Mouse (Mus musculus) ZHBTc4 (cell line): ENCODE data around the gene Mea1.
A peak's percentile ranks its signal among the peaks of the same experiment; 100 is the strongest.

Source experiments
- DNase-seq: peaks from one replicate; pipeline ENCODE4 v3.0.0-alpha.2; 2011; ENCODE audit warnings: low read depth, low spot score

The Mea1 gene

DNA sequence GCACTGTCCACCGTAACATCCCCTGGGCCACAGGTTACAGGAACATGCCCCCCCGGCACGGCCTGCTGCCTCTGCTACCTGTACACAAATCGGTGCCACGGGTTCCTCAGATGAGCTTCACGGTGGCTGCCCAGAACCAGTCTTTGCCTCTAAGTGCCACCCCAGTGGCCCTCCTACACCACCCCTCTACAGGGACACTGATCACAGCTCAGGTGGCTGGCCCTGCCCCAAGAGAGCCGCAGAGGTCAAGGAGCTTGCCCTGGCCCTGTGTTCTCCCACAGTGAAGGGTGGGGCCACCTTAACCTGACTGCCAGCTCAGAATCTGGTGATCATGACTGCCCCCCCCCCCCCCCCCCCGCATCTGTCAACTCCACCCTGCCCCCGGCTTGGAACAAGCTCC lies at the start of gene Mea1:
Mea1 (plus strand) TSS at position 378 of the 400 bp plus-strand sequence.
- DNase-seq: no peak

DNA sequence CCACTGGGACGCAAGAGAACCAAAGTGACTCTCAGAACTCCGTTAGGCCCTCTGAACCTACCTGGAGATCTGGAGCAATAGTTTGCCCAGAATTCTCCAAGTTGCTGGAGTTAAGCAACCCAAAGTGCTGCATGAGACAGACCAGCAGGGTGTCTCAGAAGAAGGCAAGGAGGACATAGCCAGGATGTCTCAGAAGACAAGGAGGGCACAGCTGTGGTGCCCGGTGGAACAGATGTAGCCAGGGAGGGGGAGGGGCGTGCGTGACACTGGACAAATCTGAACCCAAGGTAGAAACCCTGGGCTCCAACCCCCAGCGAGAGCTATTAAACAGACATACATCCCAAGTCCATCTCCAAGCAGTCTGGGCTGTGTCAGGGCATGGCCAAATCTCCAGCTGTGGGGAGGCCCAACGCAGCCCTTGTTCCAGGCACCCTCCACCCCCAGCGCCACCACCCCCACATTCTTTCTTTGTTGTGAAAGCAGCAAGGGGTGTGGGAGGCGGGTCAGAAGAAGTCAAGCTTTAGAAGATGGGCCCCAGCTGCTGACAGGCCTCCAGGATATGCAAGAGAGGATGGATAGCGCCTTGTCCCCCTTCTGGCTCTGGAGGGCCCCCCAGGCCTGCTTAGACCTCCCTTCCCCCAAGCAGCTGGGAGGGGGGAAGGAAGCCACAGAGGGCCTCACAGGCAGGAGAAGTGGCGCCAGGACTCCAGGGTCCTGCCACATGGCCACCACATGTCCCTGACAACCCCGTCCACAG lies 48.7 kb upstream of the Mea1 start:
- peak; percentile 71 for DNase-seq

DNA sequence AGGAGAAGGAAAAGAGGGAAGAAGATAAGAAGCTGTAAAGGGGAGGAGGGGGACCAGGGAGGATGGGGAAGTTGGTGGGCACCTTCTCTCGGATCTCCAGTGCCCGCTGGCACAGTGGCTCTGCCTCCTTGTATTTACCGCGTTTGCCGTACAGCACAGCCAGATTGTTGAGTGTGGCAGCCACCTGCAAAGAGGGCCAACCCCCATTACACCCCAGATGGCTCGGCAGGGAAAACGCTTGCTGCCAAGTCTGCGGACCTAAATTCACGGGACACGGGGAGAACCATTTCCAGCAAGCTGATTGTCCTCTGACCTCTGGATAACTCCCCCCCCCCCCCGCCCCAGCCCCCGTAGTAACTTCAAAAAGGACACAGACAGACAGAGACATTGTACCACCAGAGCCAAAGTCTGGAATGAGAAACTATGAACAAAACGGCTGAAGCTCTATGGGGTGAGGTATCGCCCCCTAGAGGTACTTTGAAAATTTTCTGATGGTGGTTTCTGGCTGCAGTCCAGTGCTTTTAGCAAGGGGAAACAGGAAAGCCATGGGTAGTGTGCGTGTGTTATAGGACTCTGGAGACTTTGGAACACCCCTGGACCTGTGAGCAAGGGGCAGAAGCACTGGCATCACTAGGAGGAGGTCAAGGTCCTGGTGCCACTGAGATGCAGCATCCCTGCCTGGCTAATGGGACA lies 41.6 kb upstream of the Mea1 start:
- peak; percentile 74 for DNase-seq

DNA sequence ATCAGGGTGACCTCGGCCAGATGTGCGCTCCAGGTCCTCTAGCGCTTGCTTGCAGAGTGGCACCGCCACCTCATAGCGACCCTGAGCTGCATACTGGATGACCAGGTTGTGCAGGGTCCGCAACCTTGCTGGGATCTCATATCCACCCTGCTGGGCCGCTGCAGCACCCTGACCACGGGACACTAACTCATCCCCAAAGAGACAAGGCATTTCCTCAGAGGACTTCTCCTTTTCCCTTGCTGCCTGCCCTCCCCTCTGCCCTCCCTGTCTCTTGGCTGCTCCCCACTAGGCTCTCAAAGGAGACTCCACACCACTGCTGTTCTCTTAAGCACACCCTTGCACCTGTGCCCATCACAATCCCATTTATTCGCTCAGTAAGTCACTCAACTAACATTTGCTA lies 38.7 kb upstream of the Mea1 start:
- DNase-seq: no peak

DNA sequence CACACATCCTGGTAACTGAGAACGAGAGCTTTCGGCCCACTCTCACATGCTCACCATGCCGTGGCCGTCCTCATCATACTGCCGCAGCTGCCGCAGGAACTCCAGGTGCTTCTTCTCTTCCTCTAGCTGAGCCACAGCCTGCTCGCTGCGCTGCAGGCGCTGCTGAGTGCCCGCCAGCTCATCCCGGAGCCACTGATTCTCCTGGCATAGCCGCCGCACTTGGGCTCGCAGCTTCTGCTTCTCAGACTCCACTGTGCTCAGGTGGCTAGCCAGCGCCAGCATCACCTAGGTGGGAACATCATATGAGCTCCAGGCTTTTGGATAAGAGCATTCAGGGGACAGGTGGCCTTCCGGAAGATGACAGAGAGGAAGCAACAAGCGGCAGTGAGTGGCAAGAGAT lies 36.5 kb upstream of the Mea1 start:
- DNase-seq: no peak

DNA sequence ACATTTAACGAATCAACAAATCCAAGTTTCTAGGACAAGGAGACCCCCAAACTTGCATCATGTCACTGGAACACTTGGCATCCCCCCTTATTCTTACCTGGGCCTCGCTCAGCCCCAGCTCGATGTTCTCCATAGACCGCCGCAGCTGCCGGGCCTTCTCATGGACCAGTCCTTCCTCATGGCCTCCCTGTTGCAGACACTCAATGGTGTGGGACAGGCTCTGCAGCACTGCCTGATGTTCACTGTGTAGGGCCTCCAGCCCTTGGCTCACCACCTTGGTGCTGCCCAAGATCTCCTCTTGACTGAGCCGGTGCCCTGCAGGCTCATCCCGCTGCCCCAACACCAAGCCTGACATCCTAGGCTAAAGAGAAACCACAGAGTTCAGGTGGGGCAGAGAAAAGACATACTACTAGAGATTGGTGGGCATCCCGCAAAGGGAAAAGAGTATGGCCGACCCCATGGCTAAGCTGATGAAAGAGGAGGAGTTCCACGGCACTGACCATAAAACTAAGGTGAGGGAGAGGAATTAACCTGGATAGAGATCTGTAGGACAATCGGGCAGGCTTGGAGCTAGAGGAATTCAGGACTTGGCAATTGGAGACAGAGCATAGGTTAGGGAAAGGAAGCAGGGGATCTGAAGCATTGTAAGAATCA lies 34.3 kb upstream of the Mea1 start:
- no peak for DNase-seq

DNA sequence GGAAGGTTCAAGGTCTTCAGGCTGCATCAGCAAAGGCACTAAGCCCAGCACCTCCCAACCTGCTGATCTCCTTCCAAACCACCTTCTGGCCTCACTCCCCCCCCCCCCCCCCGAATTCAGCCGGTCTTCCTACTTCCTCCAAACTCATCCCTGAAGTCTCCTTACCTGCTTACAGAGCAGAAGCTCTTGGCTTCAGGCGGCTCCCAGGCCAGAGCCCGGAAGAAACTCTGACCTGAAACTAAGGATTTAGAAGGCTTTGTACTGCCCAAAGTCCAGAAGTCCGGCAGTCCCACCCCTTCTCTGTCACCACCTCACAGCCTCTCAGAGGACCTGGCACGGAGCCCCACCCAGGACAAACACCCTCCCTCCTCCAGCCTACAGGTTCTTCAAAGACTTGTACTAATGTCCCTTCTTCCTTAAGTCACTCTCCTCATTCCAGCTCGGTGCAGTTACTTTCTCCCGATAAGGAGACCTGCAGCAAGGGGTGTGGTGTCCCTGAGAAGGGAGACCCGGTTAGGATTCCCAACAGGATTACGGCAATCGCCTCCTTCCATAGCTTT lies 33.6 kb upstream of the Mea1 start:
- no peak for DNase-seq

DNA sequence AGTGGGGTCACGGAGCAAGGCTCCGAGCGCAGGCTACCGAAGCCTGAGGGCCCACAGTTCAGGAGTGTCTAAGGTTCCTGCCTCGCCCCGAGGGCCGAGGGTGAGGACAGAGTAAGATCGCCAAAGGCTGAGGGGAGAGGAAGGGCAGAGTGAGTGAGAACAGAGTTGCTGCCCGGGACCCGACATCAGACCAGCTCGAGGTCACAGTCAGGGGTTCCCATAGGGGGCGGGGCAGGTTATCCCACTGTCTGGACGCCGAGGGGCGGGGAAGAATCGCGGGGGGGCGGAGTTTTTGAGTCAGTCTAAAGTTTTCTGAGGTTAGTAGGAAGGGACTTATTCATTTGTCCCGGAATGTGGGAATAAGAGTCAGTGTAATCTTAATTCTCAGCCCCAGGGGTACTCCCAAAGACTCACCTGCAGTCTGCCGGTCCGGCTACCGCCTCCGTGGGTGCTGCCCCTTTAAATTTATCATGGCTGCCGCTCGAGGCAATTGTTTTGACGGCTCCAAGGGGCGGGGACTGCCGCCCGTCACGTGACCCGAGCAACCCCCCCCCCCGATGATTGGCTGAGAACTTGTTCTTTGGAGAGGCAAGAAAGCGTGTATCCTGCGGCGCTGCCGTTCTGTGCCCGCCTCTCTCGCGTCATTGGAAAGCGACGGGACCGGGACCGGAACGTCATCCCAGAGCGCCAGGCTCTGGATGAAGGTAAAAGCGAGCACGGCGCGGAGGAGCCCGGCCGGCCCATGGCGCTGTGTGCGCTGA lies 32.9 kb upstream of the Mea1 start, which contains the start of the genes Klc4 and Mrpl2:
Klc4 (minus strand) TSS at position 462 of the 761 bp plus-strand sequence.
Mrpl2 (plus strand) TSS at position 669 of the 761 bp plus-strand sequence.
- DNase-seq: peak; percentile 100

DNA sequence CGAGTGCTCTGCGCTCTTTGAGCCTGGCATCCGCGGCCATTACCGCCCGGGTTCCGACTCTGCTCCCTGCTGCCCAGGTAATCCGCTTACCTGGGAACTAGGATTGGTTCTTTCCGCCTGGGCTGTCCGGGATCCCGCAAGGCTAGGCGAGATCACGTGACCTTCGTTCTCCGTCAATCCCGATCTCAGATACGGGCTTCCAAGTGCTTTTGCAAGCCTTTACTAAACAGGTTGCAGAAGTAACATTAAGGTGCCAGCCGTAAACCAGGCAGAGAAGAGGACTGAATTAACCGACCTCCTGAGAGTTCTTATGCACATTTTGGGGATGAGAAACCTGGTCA lies 32.3 kb upstream of the Mea1 start:
- no peak for DNase-seq

DNA sequence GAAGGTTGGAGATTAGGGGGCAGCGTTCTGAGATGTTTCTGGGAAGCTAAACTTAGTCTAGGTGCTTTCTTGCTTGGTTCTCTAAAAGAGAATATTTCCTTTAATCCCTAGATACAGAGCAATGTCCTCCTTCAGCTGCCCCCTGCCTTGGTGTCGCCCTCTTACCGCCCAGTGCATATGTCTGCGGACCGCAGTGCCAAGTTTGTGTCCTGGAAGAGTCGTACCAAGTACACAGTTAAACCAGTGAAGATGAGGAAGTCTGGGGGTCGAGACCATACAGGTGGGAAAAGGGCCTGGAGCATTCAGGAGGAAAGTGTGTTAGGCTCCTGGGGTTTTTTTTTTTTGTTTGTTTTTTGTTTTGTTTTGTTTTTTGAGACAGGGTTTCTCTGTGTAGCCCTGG lies 31.3 kb upstream of the Mea1 start:
- DNase-seq: no peak

DNA sequence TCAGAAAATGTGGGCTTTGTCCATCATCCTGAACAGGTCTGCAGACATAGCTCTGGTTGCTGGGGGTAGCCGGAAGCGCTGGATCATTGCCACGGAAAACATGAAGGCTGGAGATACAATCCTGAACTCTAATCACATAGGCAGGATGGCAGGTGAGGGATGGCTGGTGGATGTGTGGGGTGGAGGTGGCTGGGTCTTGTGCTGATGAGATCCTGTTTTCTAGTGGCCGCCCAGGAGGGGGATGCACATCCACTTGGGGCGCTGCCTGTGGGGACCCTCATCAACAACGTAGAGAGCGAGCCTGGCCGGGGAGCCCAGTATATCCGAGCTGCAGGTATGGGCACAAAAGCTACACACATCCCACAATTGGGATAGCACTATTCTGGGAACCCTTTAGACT lies 30.2 kb upstream of the Mea1 start:
- DNase-seq: no peak

DNA sequence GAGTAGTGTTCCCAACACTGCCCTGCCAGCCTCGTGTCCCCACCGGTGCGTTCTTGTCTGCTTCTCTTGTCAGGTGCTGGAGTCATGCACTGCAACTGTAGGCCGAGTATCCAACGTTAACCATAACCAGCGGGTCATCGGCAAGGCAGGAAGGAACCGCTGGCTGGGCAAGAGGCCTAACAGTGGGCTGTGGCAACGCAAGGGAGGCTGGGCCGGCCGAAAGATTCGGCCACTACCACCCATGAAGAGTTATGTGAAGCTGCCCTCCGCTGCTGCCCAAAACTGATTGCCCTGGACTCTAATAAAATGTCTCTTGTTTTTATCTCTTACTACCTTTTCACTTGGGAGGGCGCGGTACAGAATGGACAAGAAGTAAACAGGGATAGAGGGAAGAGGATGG lies 28.8 kb upstream of the Mea1 start:
- no peak for DNase-seq

DNA sequence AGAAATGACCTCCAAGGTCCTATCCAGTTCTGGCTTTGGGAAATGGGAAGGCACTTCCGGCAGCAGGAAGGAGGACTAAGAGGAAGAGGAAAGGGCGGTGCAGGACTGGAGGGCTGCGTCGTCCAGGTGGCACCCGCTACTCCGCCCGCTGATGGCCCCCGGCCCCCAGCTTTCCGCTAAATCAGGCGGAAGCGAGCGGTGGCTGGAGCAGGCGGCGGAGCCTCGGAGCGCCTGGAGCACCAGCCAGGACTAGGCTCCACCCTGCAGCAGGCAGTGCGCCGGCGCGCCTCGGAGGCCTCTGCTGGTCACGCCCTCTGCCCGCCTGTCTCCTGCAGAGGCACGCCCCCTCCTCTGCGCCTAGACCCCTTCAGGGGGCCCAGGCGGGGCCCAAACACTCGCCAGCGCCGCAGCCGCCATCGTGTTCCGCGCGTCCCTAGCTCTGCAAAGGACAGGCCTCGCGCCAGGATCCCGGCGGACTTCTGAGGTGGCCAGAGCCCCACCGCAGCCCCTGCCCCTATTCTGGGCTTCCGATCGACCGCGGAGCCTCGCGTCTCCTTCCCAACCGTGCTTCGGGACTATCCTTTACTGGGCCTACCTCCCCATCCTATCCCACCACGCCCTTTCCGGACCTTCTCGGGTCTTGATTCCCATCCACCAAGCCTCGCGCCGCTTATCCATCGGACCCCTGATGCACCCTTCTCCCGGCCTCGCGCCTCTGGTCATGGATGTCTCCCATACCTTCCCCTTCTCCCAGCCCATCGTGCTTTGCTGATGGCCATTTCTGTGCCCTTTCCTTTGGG lies 28.2 kb upstream of the Mea1 start, which contains the start of gene Cul7:
Cul7 (plus strand) TSS at position 106 of the 800 bp plus-strand sequence.
- DNase-seq: peak; percentile 97

DNA sequence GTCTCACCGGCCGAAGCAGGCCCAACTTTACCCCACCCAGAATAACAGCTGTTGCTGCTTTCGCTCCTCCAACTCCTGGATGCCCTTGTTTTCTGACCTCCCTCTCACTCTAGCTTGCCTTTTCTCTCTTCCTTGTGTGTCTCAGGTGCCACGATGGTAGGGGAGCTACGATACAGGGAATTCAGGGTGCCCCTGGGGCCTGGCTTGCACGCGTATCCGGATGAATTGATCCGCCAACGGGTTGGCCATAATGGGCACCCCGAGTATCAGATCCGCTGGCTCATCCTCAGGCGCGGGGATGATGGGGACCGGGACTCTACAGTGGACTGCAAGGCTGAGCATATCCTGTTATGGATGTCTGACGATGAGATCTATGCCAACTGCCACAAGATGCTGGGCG lies 27.3 kb upstream of the Mea1 start:
- no peak for DNase-seq

DNA sequence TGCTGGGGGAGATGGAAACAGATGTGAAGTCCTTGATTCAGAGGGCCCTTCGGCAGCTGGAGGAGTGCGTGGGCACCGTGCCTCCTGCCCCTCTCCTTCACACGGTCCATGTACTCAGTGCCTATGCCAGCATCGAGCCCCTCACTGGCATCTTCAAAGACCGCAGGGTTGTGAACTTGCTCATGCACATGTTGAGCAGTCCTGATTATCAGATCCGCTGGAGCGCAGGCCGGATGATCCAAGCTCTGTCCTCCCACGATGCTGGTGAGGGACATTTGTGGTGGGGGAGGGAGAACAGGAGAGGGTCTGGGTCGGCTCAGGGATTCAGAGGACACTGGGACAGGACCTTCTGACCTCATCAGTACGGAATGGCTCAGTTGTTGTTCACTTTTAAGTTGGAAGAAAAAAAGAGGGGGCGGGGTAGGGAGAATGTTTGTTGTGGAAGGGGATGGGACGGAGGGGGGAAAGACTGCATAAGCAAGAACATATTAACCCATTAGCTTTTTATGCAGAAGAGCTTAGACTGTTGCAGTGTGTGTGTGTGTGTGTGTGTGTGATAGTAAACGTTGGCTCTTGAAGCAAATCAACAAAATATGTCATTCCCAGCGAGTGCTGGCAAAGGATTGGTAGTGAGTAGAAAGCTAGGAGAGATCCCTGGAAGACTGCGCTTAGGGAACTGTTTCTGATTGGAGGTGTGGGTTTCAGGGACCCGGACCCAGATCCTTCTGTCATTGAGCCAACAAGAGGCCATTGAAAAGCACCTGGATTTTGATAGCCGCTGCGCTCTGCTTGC lies 26.6 kb upstream of the Mea1 start:
- no peak for DNase-seq

DNA sequence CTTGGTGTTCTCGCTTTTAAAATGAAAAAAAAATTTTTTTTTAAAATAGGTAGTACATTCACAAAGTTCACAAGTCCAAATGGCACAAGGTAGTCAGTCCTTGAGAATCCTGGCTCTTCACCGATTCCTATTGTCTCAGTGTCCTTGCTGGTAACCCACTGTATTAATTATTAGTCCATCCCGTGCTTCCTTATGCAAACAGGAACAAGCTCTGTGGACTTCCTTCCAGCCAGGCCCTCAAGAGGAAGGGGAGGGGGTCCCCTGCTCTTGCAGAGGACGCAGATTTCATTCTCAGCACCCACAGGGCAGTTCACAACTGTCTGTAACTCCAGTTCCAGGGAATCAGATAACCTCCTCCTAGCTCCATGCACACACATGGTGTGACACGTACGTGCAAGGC lies 22.5 kb upstream of the Mea1 start:
- DNase-seq: no peak

DNA sequence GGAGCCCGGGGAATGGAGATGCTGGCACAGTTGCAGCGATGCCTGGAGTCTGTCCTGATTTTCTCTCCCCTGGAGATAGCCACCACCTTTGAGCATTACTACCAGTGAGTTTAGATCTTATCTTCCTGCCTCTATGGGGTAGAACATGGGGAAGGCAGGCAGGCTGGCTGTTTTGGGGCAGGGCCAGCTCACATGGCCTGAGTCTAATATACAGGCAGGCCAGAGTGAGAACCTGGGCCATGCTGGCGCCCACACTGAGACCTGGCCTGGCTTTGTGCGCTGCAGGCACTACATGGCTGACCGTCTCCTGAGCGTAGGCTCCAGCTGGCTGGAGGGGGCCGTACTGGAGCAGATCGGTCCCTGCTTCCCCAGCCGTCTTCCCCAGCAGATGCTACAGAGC lies 17.2 kb upstream of the Mea1 start:
- no peak for DNase-seq

DNA sequence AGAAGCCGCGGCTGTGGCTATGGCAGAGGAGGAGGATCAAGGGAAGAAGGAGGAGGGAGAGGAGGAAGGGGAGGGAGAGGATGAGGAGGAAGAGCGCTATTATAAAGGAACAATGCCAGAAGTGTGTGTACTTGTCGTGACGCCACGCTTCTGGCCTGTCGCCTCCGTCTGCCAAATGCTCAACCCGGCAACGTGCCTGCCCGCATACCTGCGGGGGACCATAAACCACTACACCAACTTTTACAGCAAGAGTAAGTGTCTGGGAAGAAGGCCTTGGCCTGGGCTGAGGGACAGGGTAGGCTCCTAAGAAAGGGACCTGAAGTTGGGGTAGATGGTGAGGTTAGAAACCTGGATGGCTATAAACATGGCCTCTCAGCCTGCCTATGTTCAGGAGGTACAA lies 16.6 kb upstream of the Mea1 start:
- DNase-seq: no peak

DNA sequence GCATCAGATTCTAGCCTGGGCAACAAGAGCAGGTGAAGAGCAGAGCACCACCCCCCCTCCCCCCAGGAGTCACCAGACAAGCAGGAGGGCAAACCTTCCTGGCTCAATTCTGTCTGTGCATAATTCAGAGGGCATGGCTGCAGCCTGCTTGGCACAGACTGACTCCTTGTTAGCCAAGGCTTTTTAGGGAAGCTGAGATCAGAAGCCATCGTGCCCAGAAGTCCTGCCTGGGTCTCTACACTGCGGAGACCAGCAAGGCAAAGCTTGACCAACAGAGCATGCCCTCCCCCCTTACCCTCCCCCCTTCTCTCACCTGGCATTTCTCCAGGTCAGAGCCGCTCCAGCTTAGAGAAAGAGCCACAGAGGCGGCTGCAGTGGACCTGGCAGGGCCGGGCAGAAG lies 15.9 kb upstream of the Mea1 start:
- no peak for DNase-seq

DNA sequence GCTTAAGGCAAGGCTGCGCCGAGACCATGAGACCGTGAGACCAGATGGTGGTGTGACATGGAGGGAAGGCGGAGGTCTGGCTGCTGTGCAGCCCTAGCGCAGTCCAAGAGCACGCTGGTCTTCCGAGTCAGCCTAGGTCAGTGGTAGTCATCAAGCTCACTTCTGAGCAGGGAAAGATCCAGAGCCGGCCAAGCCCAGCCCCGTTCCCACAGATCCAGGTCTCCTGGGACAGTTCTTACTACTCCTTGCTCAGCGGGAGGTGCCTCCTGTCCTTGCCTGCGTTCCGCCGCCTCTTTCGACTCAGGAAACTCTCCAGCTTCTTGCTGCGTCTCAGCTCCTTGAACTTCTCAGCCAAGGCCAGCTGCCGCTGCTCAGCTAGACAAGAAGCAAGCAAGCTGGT lies 10.9 kb upstream of the Mea1 start:
- peak; percentile 66 for DNase-seq
